ENCODE assay signal across 11 mouse cellular contexts in the genomic region with DNA sequence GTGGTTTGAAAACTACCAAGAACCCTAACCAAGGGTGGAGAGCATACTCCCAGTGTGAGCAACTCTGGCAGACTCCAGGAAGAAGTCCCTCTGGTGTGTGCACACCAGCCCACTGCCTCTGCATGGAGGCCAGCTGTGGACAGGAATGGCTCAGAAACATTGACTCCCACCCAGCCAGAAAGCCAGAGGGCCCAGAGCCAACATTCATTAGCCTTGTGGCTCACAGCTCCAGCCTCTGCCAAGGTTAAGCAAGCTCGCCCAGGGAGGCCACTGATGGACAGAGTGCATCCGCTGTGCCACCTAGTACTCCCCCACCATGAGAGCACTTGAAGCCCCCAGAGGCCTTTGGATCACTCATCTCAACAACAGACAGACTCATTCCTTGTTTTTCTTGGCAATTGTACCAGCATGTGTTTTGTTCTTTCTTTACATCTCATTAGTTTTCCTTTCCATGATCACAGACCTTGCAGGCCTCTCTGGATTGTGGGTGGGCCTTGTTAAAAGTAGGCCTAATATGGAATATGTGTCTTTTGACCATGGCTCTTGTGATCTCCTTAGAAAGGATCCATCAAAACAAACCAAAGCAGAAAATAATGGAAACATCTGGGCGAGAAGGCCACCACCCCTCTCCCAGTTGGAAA. TPM values are rescaled to one million over a fixed set of nuclear protein-coding genes. Genes with fewer than 3 reads are reported as not detected.
DNase-seq lines count a peak whose midpoint lies in the region; ATAC-seq and TF ChIP-seq lines count a peak whose summit lies in the region.
"Had no signal": no experiment of that assay in that cellular context is flagged by ENCODE, and none has a peak within 500 bp of the region (broad histone marks: within the 10 kb centered on the region; RNA-seq: fewer than 3 reads in every experiment).

No protein-coding gene starts in this region.

- POLR2A ChIA-PET in Patski (lab: Charles Lee): no interaction called here

- H3K27ac ChIP-seq in hindbrain, embryonic 16.5 days (ENCODE audit: low read depth, low read length): no peak overlapping the region
- no peak overlapping the region for H3K27ac ChIP-seq in hindbrain, embryonic 11.5 days (ENCODE audit: low read depth, low read length)
- H3K27ac ChIP-seq in lung, postnatal 0 days (ENCODE audit: low read length): peak overlapping the region; percentile 20
- no peak overlapping the region for H3K27ac ChIP-seq in midbrain, embryonic 15.5 days
- H3K27ac ChIP-seq: limb, embryonic 13.5 days; neural tube, embryonic 15.5 days had no signal

- DNase-seq in hindbrain, embryonic 11.5 days (ENCODE audit: low spot score): no peak
- DNase-seq in Patski (ENCODE audit: low read depth, low spot score): peak; percentile 95
- DNase-seq in heart, postnatal 25 days (ENCODE audit: low spot score): peak; percentile 8
- peak; percentile 37 for DNase-seq in lung, postnatal 0 days (ENCODE audit: low spot score)
- no peak for DNase-seq in spleen, postnatal 10 days (ENCODE audit: low spot score in 2 of 2)
- DNase-seq in thymus, postnatal 14 days: no peak
- DNase-seq: cerebellum, adult 8-10 months had no signal

- no peak overlapping the region for H3K4me2 ChIP-seq in hindbrain, embryonic 16.5 days (ENCODE audit: low read length)
- H3K4me2 ChIP-seq in hindbrain, embryonic 11.5 days (replicated peaks; ENCODE audit: low read depth, low read length): no peak overlapping the region
- no peak overlapping the region for H3K4me2 ChIP-seq in lung, postnatal 0 days (replicated peaks; ENCODE audit: low read depth, low read length)
- no peak overlapping the region for H3K4me2 ChIP-seq in midbrain, embryonic 15.5 days
- H3K4me2 ChIP-seq: limb, embryonic 13.5 days; neural tube, embryonic 15.5 days had no signal

- no peak overlapping the region for H3K4me3 ChIP-seq in hindbrain, embryonic 16.5 days (ENCODE audit: low read length)
- H3K4me3 ChIP-seq in hindbrain, embryonic 11.5 days (ENCODE audit: low read depth, low read length): no peak overlapping the region
- H3K4me3 ChIP-seq in lung, postnatal 0 days (ENCODE audit: low read depth, low read length): no peak overlapping the region
- no peak overlapping the region for H3K4me3 ChIP-seq in midbrain, embryonic 15.5 days
- H3K4me3 ChIP-seq: limb, embryonic 13.5 days; neural tube, embryonic 15.5 days had no signal

- H3K4me1 ChIP-seq in hindbrain, embryonic 16.5 days (ENCODE audit: control insufficient read depth, insufficient read depth, low read depth, low read length): peaks cover 4% of the 10 kb centered on the region
- H3K4me1 ChIP-seq in hindbrain, embryonic 11.5 days (replicated peaks; ENCODE audit: control insufficient read depth, insufficient read depth, low read length): no peaks in the 10 kb centered on the region
- no peaks in the 10 kb centered on the region for H3K4me1 ChIP-seq in lung, postnatal 0 days (ENCODE audit: insufficient read depth, low read depth, low read length)
- no peaks in the 10 kb centered on the region for H3K4me1 ChIP-seq in midbrain, embryonic 15.5 days
- H3K4me1 ChIP-seq: neural tube, embryonic 15.5 days had no signal

- 0 out of 2 replicates have a peak, but pooled peaks have one; percentile 34 for ATAC-seq in hindbrain, embryonic 16.5 days
- no peak for ATAC-seq in hindbrain, embryonic 11.5 days (ENCODE audit: low FRiP score)
- peak; percentile 91 for ATAC-seq in Patski
- ATAC-seq in lung, postnatal 0 days: peak; percentile 25; the same call in 1 of the 2 replicates
- no peak for ATAC-seq in midbrain, embryonic 15.5 days (replicated peaks)

- in situ Hi-C loops in Patski (cut with MboI; ENCODE audit: low pct_unique_long_range_greater_than_20kb): loop anchor here (5.0 kb wide), 1 partner anchor 98 kb away; no protein-coding TSS in a partner anchor

- intact Hi-C loops in heart, postnatal 25 days (cut with DNase I): no loop called here

- no peak overlapping the region for H3K9ac ChIP-seq in hindbrain, embryonic 16.5 days (ENCODE audit: low read depth, low read length)
- H3K9ac ChIP-seq in hindbrain, embryonic 11.5 days (ENCODE audit: low read depth, low read length): no peak overlapping the region
- H3K9ac ChIP-seq in lung, postnatal 0 days (replicated peaks; ENCODE audit: low read depth): no peak overlapping the region
- no peak overlapping the region for H3K9ac ChIP-seq in midbrain, embryonic 15.5 days
- H3K9ac ChIP-seq: limb, embryonic 13.5 days; neural tube, embryonic 15.5 days had no signal

- H3K9me3 ChIP-seq in hindbrain, embryonic 16.5 days (ENCODE audit: control insufficient read depth, low read length): no peaks in the 10 kb centered on the region
- H3K9me3 ChIP-seq in hindbrain, embryonic 11.5 days (ENCODE audit: control insufficient read depth, low read length): no peaks in the 10 kb centered on the region
- no peaks in the 10 kb centered on the region for H3K9me3 ChIP-seq in lung, postnatal 0 days (ENCODE audit: low read length)
- H3K9me3 ChIP-seq in midbrain, embryonic 15.5 days: no peaks in the 10 kb centered on the region
- H3K9me3 ChIP-seq: limb, embryonic 13.5 days; neural tube, embryonic 15.5 days had no signal

- no peak for TF ChIP-seq EP300 in lung, postnatal 0 days (IDR thresholded peaks at IDR 0.05)

- H3K27me3 ChIP-seq in hindbrain, embryonic 16.5 days (replicated peaks; ENCODE audit: control insufficient read depth, insufficient read depth, low read length): no peaks in the 10 kb centered on the region
- H3K27me3 ChIP-seq in hindbrain, embryonic 11.5 days (ENCODE audit: control insufficient read depth, insufficient read depth, low read length): no peaks in the 10 kb centered on the region
- H3K27me3 ChIP-seq in Patski: no peaks in the 10 kb centered on the region
- no peaks in the 10 kb centered on the region for H3K27me3 ChIP-seq in lung, postnatal 0 days (replicated peaks; ENCODE audit: insufficient read depth, low read length)
- no peaks in the 10 kb centered on the region for H3K27me3 ChIP-seq in midbrain, embryonic 15.5 days (replicated peaks)
- H3K27me3 ChIP-seq: limb, embryonic 13.5 days; neural tube, embryonic 15.5 days had no signal

- TF ChIP-seq CTCF in Patski (IDR thresholded peaks at IDR 0.05): no peak
- TF ChIP-seq CTCF in lung, postnatal 0 days (IDR thresholded peaks at IDR 0.05): no peak

- WGBS in hindbrain, embryonic 16.5 days: 66% methylated on average over 3 of the region's 3 CpGs
- 90% methylated on average over 3 of the region's 3 CpGs for WGBS in hindbrain, embryonic 11.5 days
- 82% methylated on average over 3 of the region's 3 CpGs for WGBS in lung, postnatal 0 days
- 86% methylated on average over 3 of the region's 3 CpGs for WGBS in midbrain, embryonic 15.5 days

- CTCF ChIA-PET in Patski (lab: Charles Lee): interaction anchor here (1.9 kb wide), 1 partner anchor 12 kb away, joined by 4 read pairs; no protein-coding TSS in a partner anchor

- H3K36me3 ChIP-seq in hindbrain, embryonic 16.5 days (ENCODE audit: control insufficient read depth, insufficient read depth, low read length): no peaks in the 10 kb centered on the region
- no peaks in the 10 kb centered on the region for H3K36me3 ChIP-seq in hindbrain, embryonic 11.5 days (ENCODE audit: control insufficient read depth, insufficient read depth, low read length)
- no peaks in the 10 kb centered on the region for H3K36me3 ChIP-seq in lung, postnatal 0 days (ENCODE audit: insufficient read depth, low read length)
- no peaks in the 10 kb centered on the region for H3K36me3 ChIP-seq in midbrain, embryonic 15.5 days (replicated peaks)
- H3K36me3 ChIP-seq: limb, embryonic 13.5 days; neural tube, embryonic 15.5 days had no signal

RNA-seq across cellular contexts. Expression of gene St8sia2, which starts 46.9 kb away (rescaled TPM):
- polyA plus RNA-seq in hindbrain, embryonic 16.5 days (2015; fragmentation: Nextera tagmentation; extraction: Ambion mirVana): 67.8 and 96.2 TPM in 2 replicates
- polyA plus RNA-seq in hindbrain, embryonic 11.5 days (2014; fragmentation: Nextera tagmentation; extraction: Ambion mirVana): 53.3 and 55.5 TPM in 2 replicates
- 5.4 TPM for polyA plus RNA-seq in Patski (2021)
- total RNA-seq in heart, postnatal 25 days (2021): under 1 TPM; 0.36 TPM
- polyA plus RNA-seq in lung, postnatal 0 days (2015; fragmentation: Nextera tagmentation; extraction: Ambion mirVana): 3.5 and 4.4 TPM in 2 replicates
- polyA plus RNA-seq in midbrain, embryonic 15.5 days (2015; fragmentation: Nextera tagmentation; extraction: Ambion mirVana): 110 and 116 TPM in 2 replicates

Comparison
In these comparisons a context has a peak if more than half of its experiments do, and no peak if none do; other contexts are left out.
1. ATAC-seq: peak in hindbrain, embryonic 16.5 days (single experiment), Patski (single experiment) and lung, postnatal 0 days (single experiment); none in hindbrain, embryonic 11.5 days (single experiment) and midbrain, embryonic 15.5 days (single experiment).
2. DNase-seq: peak in Patski (single experiment), heart, postnatal 25 days (single experiment) and lung, postnatal 0 days (single experiment); none in hindbrain, embryonic 11.5 days (single experiment), spleen, postnatal 10 days (0 of 2) and thymus, postnatal 14 days (single experiment).